Mouse (Mus musculus) kidney, embryonic 15.5 days (tissue): ENCODE results near the gene Ech1. TPM values are rescaled to one million over a fixed set of nuclear protein-coding genes. Genes with fewer than 3 reads are reported as not detected.

ENCODE experiments used
- ATAC-seq: fragments of 200-750 bp; cut with Nextera tagmentation; replicated peaks from 2 replicates; pipeline ENCODE4 v1.8.0; 2017; ENCODE audit warnings: moderate TSS enrichment; ENCODE audit not compliant: low FRiP score
- H3K27ac ChIP-seq: fragments of 300-500 bp; sonication (generic); 2 replicates; pipeline ENCODE4 v1.5.1; 2015; ENCODE audit warnings: mild to moderate bottlenecking, inconsistent platforms
- H3K27me3 ChIP-seq: fragments of 300-500 bp; sonication (generic); 2 replicates; pipeline ENCODE4 v1.6.1; 2015; ENCODE audit warnings: inconsistent platforms
- H3K36me3 ChIP-seq: fragments of 300-500 bp; sonication (generic); 2 replicates; pipeline ENCODE4 v1.6.1; 2015; ENCODE audit warnings: inconsistent platforms
- H3K4me1 ChIP-seq: fragments of 300-500 bp; sonication (generic); 2 replicates; pipeline ENCODE4 v1.6.1; 2015; ENCODE audit warnings: inconsistent platforms
- H3K4me2 ChIP-seq: fragments of 300-500 bp; sonication (generic); 2 replicates; pipeline ENCODE4 v1.6.1; 2015; ENCODE audit warnings: moderate library complexity, mild to moderate bottlenecking, inconsistent platforms
- H3K4me3 ChIP-seq: fragments of 300-500 bp; sonication (generic); replicated peaks from 2 replicates; pipeline ENCODE4 v1.5.1; 2015; ENCODE audit warnings: mild to moderate bottlenecking, inconsistent platforms
- H3K9ac ChIP-seq: fragments of 300-500 bp; sonication (generic); 2 replicates; pipeline ENCODE4 v1.6.1; 2015; ENCODE audit warnings: mild to moderate bottlenecking, inconsistent platforms
- H3K9me3 ChIP-seq: fragments of 300-500 bp; sonication (generic); replicated peaks from 2 replicates; pipeline ENCODE4 v1.6.1; 2016; ENCODE audit warnings: inconsistent platforms
- WGBS: fragments of 180-500 bp; shearing (Covaris S2); methylation state at CpG from one replicate; pipeline ENCODE4 v1.1.7; 2015; ENCODE audit warnings: mixed read lengths; 5-methylcytosine and 5-hydroxymethylcytosine counted together
- polyA plus RNA-seq: library from polyadenylated mRNA; unstranded; fragments of >200 nt; fragmentation: Nextera tagmentation; extraction: Ambion mirVana; gene quantifications from 2 replicates; pipeline ENCODE4 v1.2.1, GENCODE M21; 2015

The Ech1 gene
- polyA plus RNA-seq, 1 experiment from 2014 or later, result 164 TPM

GRCm38 (mm10) chr7:28822993-28823903, 1.8 kb upstream of the Ech1 start:
- H3K36me3 ChIP-seq, result peaks cover 51% of the 10 kb centered on the region
- H3K4me2 ChIP-seq, result no peak overlapping the region
- 58% methylated on average over 10 of the region's 10 CpGs for WGBS
- H3K27ac ChIP-seq, result peak overlapping the region; percentile 81; the same call in 1 of the 2 replicates
- H3K27me3 ChIP-seq, result no peaks in the 10 kb centered on the region
- no peak overlapping the region for H3K4me3 ChIP-seq
- no peak overlapping the region for H3K9ac ChIP-seq
- H3K9me3 ChIP-seq, result no peaks in the 10 kb centered on the region
- H3K4me1 ChIP-seq, result peaks cover 60% of the 10 kb centered on the region
- no peak for ATAC-seq

GRCm38 (mm10) chr7:28823932-28824331, 1.1 kb upstream of the Ech1 start:
- no peak overlapping the region for H3K9ac ChIP-seq
- WGBS, result 56% methylated on average over 2 of the region's 2 CpGs
- no peak for ATAC-seq

DNA sequence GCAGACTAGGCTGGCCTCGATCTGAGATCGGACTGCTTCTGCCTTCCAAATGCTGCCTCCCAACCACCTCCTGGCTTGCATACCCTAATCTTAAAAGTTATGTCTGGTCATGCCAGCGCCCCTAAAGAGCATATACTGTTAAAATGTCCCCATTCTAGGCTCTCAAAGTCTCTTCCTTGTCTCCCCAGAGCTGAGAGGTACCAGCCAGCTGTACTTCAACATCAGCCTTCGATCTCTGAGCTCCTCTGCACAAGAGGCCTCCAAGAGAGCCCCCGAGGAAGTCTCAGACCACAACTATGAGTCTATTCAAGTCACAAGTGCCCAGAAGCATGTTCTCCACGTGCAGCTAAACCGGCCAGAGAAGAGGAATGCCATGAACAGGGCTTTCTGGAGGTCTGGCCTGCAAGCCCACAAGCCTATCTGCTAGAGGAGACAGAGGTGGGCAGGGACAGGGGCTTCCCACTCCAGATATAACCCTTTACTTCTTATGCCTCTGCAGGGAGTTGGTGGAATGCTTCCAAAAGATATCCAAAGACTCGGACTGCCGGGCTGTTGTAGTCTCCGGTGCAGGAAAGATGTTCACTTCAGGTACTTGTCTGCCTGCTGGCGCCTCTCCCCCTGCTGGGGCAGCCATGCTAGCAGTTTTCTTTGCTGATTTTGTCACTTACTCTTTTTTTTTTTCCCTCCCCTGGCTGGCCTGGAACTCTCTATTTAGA, 827 bp downstream of the Ech1 start:
- H3K27ac ChIP-seq, result peak overlapping the region; percentile 81
- H3K4me2 ChIP-seq, result peak overlapping the region; percentile 56
- ATAC-seq, result no peak
- peak overlapping the region; percentile 53 for H3K4me3 ChIP-seq
- H3K36me3 ChIP-seq, result peaks cover 46% of the 10 kb centered on the region
- H3K9me3 ChIP-seq, result no peaks in the 10 kb centered on the region
- WGBS, result 58% methylated on average over 11 of the region's 11 CpGs
- H3K27me3 ChIP-seq, result no peaks in the 10 kb centered on the region
- H3K9ac ChIP-seq, result peak overlapping the region; percentile 35
- H3K4me1 ChIP-seq, result peaks cover 39% of the 10 kb centered on the region

More at GRCm38 (mm10) chr7:28823932-28824331, 1.1 kb upstream of the Ech1 start:
- Histone ChIP-seq H3K27me3 (no peaks in the 10 kb centered on the region), H3K27ac (peak overlapping the region; percentile 81), H3K4me2 (no peak overlapping the region), H3K4me3 (no peak overlapping the region), H3K4me1 (peaks cover 55% of the 10 kb centered on the region), H3K36me3 (peaks cover 48% of the 10 kb centered on the region), H3K9me3 (no peaks in the 10 kb centered on the region)

GRCm38 (mm10) chr7:28826402-28826772, 1.4 kb downstream of the Ech1 start:
- H3K4me2 ChIP-seq, result peak overlapping the region; percentile 56; the same call in 1 of the 2 replicates
- no peak overlapping the region for H3K9ac ChIP-seq
- no peak for ATAC-seq
- peak overlapping the region; percentile 81; the same call in 1 of the 2 replicates for H3K27ac ChIP-seq
- peak overlapping the region; percentile 53 for H3K4me3 ChIP-seq
- H3K4me1 ChIP-seq, result peaks cover 34% of the 10 kb centered on the region
- no peaks in the 10 kb centered on the region for H3K9me3 ChIP-seq
- no peaks in the 10 kb centered on the region for H3K27me3 ChIP-seq
- WGBS, result 89% methylated on average over 7 of the region's 7 CpGs
- peaks cover 46% of the 10 kb centered on the region for H3K36me3 ChIP-seq

- no peak for ATAC-seq
- no peak overlapping the region for H3K9ac ChIP-seq
- WGBS, result 51% methylated on average over 3 of the region's 3 CpGs
- no peak overlapping the region for H3K4me3 ChIP-seq
- no peaks in the 10 kb centered on the region for H3K9me3 ChIP-seq
- peaks cover 34% of the 10 kb centered on the region for H3K4me1 ChIP-seq
- H3K27ac ChIP-seq, result no peak overlapping the region
- peaks cover 44% of the 10 kb centered on the region for H3K36me3 ChIP-seq
- H3K27me3 ChIP-seq, result no peaks in the 10 kb centered on the region
- no peak overlapping the region for H3K4me2 ChIP-seq
Observed at GRCm38 (mm10) chr7:28827338-28827737, 2.3 kb downstream of the Ech1 start.

DNA sequence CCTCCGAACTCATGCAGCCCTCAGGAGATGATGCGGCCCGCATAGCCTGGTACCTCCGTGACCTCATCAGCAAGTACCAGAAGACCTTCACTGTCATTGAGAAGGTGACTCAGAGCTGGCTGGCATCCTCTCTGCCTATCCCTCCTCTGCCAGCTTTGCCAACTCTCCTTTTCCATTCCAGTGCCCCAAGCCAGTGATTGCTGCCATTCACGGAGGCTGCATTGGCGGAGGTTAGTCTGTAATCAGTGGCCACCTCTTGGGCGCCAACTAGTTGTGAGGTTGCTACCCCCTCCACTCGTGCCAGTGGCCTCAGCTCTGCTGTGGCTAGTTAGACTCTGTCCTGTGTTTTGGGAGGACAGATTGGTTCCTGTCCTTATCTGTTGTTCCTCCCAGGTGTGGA, 4.8 kb downstream of the Ech1 start:
- no peak overlapping the region for H3K4me3 ChIP-seq
- H3K27ac ChIP-seq, result no peak overlapping the region
- ATAC-seq, result no peak
- no peak overlapping the region for H3K4me2 ChIP-seq
- peaks cover 33% of the 10 kb centered on the region for H3K36me3 ChIP-seq
- peaks cover 19% of the 10 kb centered on the region for H3K4me1 ChIP-seq
- H3K27me3 ChIP-seq, result no peaks in the 10 kb centered on the region
- 94% methylated on average over 8 of the region's 8 CpGs for WGBS
- no peak overlapping the region for H3K9ac ChIP-seq
- no peaks in the 10 kb centered on the region for H3K9me3 ChIP-seq

- Histone ChIP-seq H3K27me3 (no peaks in the 10 kb centered on the region), H3K4me1 (peaks cover 13% of the 10 kb centered on the region), H3K4me2 (no peak overlapping the region), H3K9me3 (no peaks in the 10 kb centered on the region), H3K9ac (no peak overlapping the region), H3K27ac (no peak overlapping the region), H3K36me3 (peaks cover 33% of the 10 kb centered on the region), H3K4me3 (no peak overlapping the region)
- ATAC-seq, result 0 out of 2 replicates have a peak, but pooled peaks have one; percentile 9
- WGBS, result 95% methylated on average over 5 of the region's 5 CpGs
Observed at GRCm38 (mm10) chr7:28830981-28831380, 6.0 kb downstream of the Ech1 start.

DNA sequence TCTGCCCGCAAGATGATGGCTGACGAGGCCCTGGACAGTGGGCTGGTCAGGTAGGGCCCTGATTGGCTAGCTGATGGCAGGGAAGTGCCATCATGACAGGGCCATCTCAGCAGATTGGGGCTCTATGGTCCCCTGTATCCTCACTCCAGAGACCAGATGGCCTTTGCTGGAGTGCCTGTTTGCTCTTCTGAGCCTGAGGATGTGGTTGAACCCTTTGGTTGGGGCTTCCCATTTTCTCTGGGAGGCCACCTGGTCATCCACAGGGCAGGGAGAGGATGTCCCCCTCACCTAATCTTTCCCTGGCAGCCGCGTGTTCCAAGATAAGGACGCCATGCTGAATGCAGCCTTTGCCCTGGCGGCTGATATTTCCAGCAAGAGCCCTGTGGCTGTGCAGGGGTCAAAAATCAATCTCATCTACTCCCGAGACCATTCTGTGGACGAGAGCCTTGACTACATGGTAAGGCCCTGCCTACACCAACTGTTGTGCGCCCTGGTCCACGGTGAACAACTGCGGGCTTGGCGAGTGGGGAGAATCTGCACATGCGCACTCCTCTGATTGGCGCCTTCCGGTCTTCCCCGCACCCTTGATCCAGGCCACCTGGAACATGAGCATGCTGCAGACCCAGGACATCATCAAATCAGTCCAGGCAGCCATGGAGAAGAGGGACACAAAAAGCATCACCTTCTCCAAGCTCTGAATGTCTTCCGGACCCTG, 6.6 kb downstream of the Ech1 start:
- H3K27ac ChIP-seq, result no peak overlapping the region
- H3K9me3 ChIP-seq, result no peaks in the 10 kb centered on the region
- H3K36me3 ChIP-seq, result peaks cover 33% of the 10 kb centered on the region
- ATAC-seq, result no peak
- H3K4me3 ChIP-seq, result no peak overlapping the region
- H3K4me2 ChIP-seq, result no peak overlapping the region
- WGBS, result 90% methylated on average over 17 of the region's 17 CpGs
- H3K4me1 ChIP-seq, result peaks cover 7% of the 10 kb centered on the region; the same call in 1 of the 2 replicates
- H3K9ac ChIP-seq, result no peak overlapping the region
- H3K27me3 ChIP-seq, result no peaks in the 10 kb centered on the region

- H3K9ac ChIP-seq, result no peak overlapping the region
- 62% methylated on average over 6 of the region's 6 CpGs for WGBS
- no peak for ATAC-seq
- no peak overlapping the region for H3K27ac ChIP-seq
- H3K4me3 ChIP-seq, result no peak overlapping the region
- no peaks in the 10 kb centered on the region for H3K27me3 ChIP-seq
- peaks cover 6% of the 10 kb centered on the region; the same call in 1 of the 2 replicates for H3K4me1 ChIP-seq
- no peaks in the 10 kb centered on the region for H3K9me3 ChIP-seq
- H3K4me2 ChIP-seq, result no peak overlapping the region
- H3K36me3 ChIP-seq, result peaks cover 33% of the 10 kb centered on the region
Observed at GRCm38 (mm10) chr7:28832137-28832536, 7.1 kb downstream of the Ech1 start.

- H3K4me1 ChIP-seq, result no peaks in the 10 kb centered on the region
- H3K9me3 ChIP-seq, result no peaks in the 10 kb centered on the region
- no peak within 1 kb of the TSS for H3K27ac ChIP-seq
- H3K4me2 ChIP-seq, result no peak within 1 kb of the TSS
- 87% methylated on average over 6 of the region's 6 CpGs for WGBS
- no peak within 1 kb of the TSS for H3K4me3 ChIP-seq
- no peak for ATAC-seq
- no peak within 1 kb of the TSS for H3K9ac ChIP-seq
- H3K36me3 ChIP-seq, result peaks cover 30% of the 10 kb centered on the region
- no peaks in the 10 kb centered on the region for H3K27me3 ChIP-seq
Observed at GRCm38 (mm10) chr7:28833723-28834347, 8.8 kb downstream of the Ech1 start, which contains the start of gene Lgals4. TSS of gene Lgals4 (plus strand) at chr7:28833854.

GRCm38 (mm10) chr7:28836936-28837335, 11.9 kb downstream of the Ech1 start:
- no peak overlapping the region for H3K4me2 ChIP-seq
- ATAC-seq, result no peak
- no peak overlapping the region for H3K4me3 ChIP-seq
- H3K9me3 ChIP-seq, result no peaks in the 10 kb centered on the region
- H3K36me3 ChIP-seq, result peaks cover 2% of the 10 kb centered on the region
- H3K4me1 ChIP-seq, result no peaks in the 10 kb centered on the region
- 80% methylated on average over 5 of the region's 5 CpGs for WGBS
- no peak overlapping the region for H3K9ac ChIP-seq
- H3K27me3 ChIP-seq, result no peaks in the 10 kb centered on the region
- H3K27ac ChIP-seq, result no peak overlapping the region
